Comparison of ENCODE assay signal across 8 mouse cellular contexts in genomic region chr3:107035521-107036457, GRCm38 (mm10). TPM values are rescaled to one million over a fixed set of nuclear protein-coding genes. Genes with fewer than 3 reads are reported as not detected.
A peak's percentile ranks its signal among the peaks of the same experiment; 100 is the strongest.
DNase-seq lines count a peak whose midpoint lies in the region; ATAC-seq lines count a peak whose summit lies in the region.

Gene Kcna3 (plus strand): TSS chr3:107036169.

- no peak within 1 kb of the TSS for H3K27ac ChIP-seq in heart, embryonic 14.5 days (replicated peaks in 1 of 2; ENCODE audit: control insufficient read depth in 1 of 2, insufficient read depth in 1 of 2, low read depth in 2 of 2, low read length in 2 of 2)
- peak within 1 kb of the TSS; percentile 66 for H3K27ac ChIP-seq in neural tube, embryonic 14.5 days (ENCODE audit: low read depth, low read length)

- no peaks in the 10 kb centered on the region for H3K36me3 ChIP-seq in heart, embryonic 14.5 days (ENCODE audit: control insufficient read depth, insufficient read depth, low read length)
- H3K36me3 ChIP-seq in neural tube, embryonic 14.5 days (ENCODE audit: control insufficient read depth, insufficient read depth, low read length) = no peaks in the 10 kb centered on the region

- peaks cover 15% of the 10 kb centered on the region for H3K27me3 ChIP-seq in heart, embryonic 14.5 days (ENCODE audit: control insufficient read depth, insufficient read depth, low read length)
- no peaks in the 10 kb centered on the region for H3K27me3 ChIP-seq in neural tube, embryonic 14.5 days (ENCODE audit: control insufficient read depth, insufficient read depth, low read length)

- no peaks in the 10 kb centered on the region for H3K9me3 ChIP-seq in heart, embryonic 14.5 days (ENCODE audit: control insufficient read depth, low read length)
- H3K9me3 ChIP-seq in neural tube, embryonic 14.5 days (ENCODE audit: control insufficient read depth, low read length) = no peaks in the 10 kb centered on the region

- peak; percentile 74 to 77 for DNase-seq in B cell, adult 2 months
- DNase-seq in brain, adult 2 months (ENCODE audit: low read depth, low spot score) = peak; percentile 74
- DNase-seq in fibroblast of lung, adult 2 months (ENCODE audit: low read depth) = peak; percentile 4
- peak; percentile 54 to 76 for DNase-seq in kidney, postnatal 25 days
- DNase-seq in lung, adult 18-20 months = peak; percentile 63 to 65
- peak; percentile 90 for DNase-seq in testis, postnatal 10 days (ENCODE audit: low spot score)

- peak within 1 kb of the TSS; percentile 65 to 71 for H3K4me3 ChIP-seq in heart, embryonic 14.5 days (ENCODE audit: control insufficient read depth in 1 of 2, insufficient read depth in 1 of 2, low read depth in 1 of 2, low read length in 2 of 2)
- peak within 1 kb of the TSS; percentile 70 for H3K4me3 ChIP-seq in neural tube, embryonic 14.5 days (ENCODE audit: low read depth, low read length)

- ATAC-seq in heart, embryonic 14.5 days (ENCODE audit: insufficient number of reproducible peaks, insufficient read depth, low FRiP score, low read depth) = peak; percentile 91
- ATAC-seq in neural tube, embryonic 14.5 days (ENCODE audit: low read depth) = peak; percentile 95

- H3K4me2 ChIP-seq in heart, embryonic 14.5 days (ENCODE audit: low read length) = peak within 1 kb of the TSS; percentile 99
- H3K4me2 ChIP-seq in neural tube, embryonic 14.5 days (ENCODE audit: low read depth, low read length) = peak within 1 kb of the TSS; percentile 71

- peaks cover 4 to 5% of the 10 kb centered on the region in 2 experiments; a peak in 2 of 4 replicates for H3K4me1 ChIP-seq in heart, embryonic 14.5 days (ENCODE audit: control insufficient read depth in 2 of 2, insufficient read depth in 2 of 2, low read length in 2 of 2)
- peaks cover 13% of the 10 kb centered on the region for H3K4me1 ChIP-seq in neural tube, embryonic 14.5 days (ENCODE audit: control insufficient read depth, insufficient read depth, low read length)

- H3K9ac ChIP-seq in heart, embryonic 14.5 days (ENCODE audit: low read length) = peak within 1 kb of the TSS; percentile 76
- peak within 1 kb of the TSS; percentile 57 for H3K9ac ChIP-seq in neural tube, embryonic 14.5 days (replicated peaks; ENCODE audit: low read depth, low read length)

- under 1% methylated on average over 46 of the region's 80 CpGs for WGBS in heart, embryonic 14.5 days
- WGBS in neural tube, embryonic 14.5 days = under 1% methylated on average over 57 of the region's 80 CpGs

RNA-seq across cellular contexts. Expression of gene Kcna3, which starts in this region (rescaled TPM):
- 0.58 and 0.99 TPM in 2 replicates for polyA plus RNA-seq in heart, embryonic 14.5 days (2014; fragmentation: Nextera tagmentation; extraction: Ambion mirVana)
- polyA plus RNA-seq in neural tube, embryonic 14.5 days (2014; fragmentation: Nextera tagmentation; extraction: Ambion mirVana) = 7.2 and 10.3 TPM in 2 replicates

Comparison
In these comparisons a context has a peak if more than half of its experiments do, and no peak if none do; other contexts are left out.
1. Peak in ATAC-seq, H3K4me3 ChIP-seq, H3K9ac ChIP-seq and H3K4me2 ChIP-seq in heart, embryonic 14.5 days; RNA of the gene not detected or under 1 TPM.
2. DNase-seq: peak in every context shown above with its lines; median percentile 90 in testis, postnatal 10 days; 76 in B cell, adult 2 months; 74 in brain, adult 2 months; 65 in kidney, postnatal 25 days; 64 in lung, adult 18-20 months; 4 in fibroblast of lung, adult 2 months.